Mouse (Mus musculus) stomach, postnatal 0 days (tissue): ENCODE data around the gene Kif26b.

Experiments
- CTCF ChIP-seq: IDR thresholded peaks from 2 replicates; pipeline ENCODE4 v1.5.1; 2016; ENCODE audit warnings: antibody characterized with exemption, low read depth, mild to moderate bottlenecking, moderate library complexity
- EP300 ChIP-seq: optimal IDR thresholded peaks from 2 replicates; pipeline ENCODE3; 2016; ENCODE audit warnings: antibody characterized with exemption

GRCm38 (mm10) chr1:178512323-178513031, 16.4 kb upstream of the Kif26b start:
- TF ChIP-seq CTCF (no peak), EP300 (no peak)
